ENCODE assay signal across 7 mouse cellular contexts in the genomic region with DNA sequence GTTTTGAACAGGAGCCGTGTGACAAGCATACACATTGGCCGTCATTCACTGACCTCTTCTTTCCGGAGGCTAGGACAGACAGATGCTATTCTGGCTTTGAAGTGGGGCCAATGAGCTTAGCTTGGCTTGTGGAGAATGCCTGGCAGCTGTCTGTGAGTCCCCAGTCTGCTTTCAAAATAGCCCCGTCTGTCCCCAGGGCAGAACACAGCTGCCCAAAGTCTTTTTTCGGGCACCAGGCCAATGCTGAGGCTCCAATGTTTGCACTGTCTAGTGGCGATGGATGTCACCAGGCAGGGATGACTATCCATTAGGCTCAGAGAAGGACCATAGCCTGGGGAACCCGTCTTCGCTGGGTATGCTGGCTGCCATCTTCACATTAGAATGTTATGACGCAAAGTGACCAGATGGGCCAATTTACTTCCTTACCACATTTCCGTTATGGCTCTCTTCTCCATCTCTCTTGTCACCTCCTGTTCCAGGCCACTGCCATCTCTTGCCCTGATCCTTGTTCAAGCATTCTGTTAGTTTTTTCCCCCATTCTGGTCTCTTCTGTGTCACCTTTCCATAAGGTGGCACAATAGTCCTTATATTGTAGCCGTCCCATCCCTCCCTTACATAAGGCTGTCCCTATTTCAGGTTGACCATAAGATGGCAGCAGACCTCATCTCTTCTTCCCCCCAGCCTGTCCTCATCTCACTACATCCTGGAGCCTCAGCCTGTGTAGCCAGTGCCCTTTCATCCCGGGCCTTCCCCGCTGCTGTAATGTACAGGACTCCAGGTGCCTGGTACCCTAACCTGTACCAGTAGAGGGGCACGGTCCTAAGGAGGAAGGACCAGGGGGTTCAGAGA. TPM values are rescaled to one million over a fixed set of nuclear protein-coding genes. Genes with fewer than 3 reads are reported as not detected.
DNase-seq lines count a peak whose midpoint lies in the region; ATAC-seq lines count a peak whose summit lies in the region.

No protein-coding gene starts in this region.

- 62% methylated on average over 14 of the region's 14 CpGs for WGBS in intestine, embryonic 16.5 days
- WGBS in neural tube, embryonic 12.5 days: 61% methylated on average over 14 of the region's 14 CpGs

- peak; percentile 91 for DNase-seq in Muller cell, postnatal 12 days (ENCODE audit: inconsistent ontology term)
- peak; percentile 63 for DNase-seq in cerebellum, adult 11-12 months
- DNase-seq in gastrocnemius, postnatal 10 days: peak; percentile 84
- DNase-seq in left cerebral cortex, postnatal 14 days (ENCODE audit: low spot score in 2 of 2): peak; percentile 67 to 72
- no peak for DNase-seq in thymus, postnatal 14 days

- H3K27ac ChIP-seq in intestine, embryonic 16.5 days (ENCODE audit: low read length): no peak overlapping the region
- H3K27ac ChIP-seq in neural tube, embryonic 12.5 days: no peak overlapping the region

- peak; percentile 66; the same call in 1 of the 2 replicates for ATAC-seq in intestine, embryonic 16.5 days
- ATAC-seq in neural tube, embryonic 12.5 days (ENCODE audit: low FRiP score, low read depth): peak; percentile 29; the same call in 1 of the 2 replicates

- no peak overlapping the region for H3K4me3 ChIP-seq in intestine, embryonic 16.5 days (ENCODE audit: low read length)
- H3K4me3 ChIP-seq in neural tube, embryonic 12.5 days: no peak overlapping the region

- intact Hi-C loops in left cerebral cortex, postnatal 14 days (cut with DNase I): loop anchor here (10.0 kb wide), 1 partner anchor 232 kb away; no protein-coding TSS in a partner anchor

- H3K36me3 ChIP-seq in intestine, embryonic 16.5 days (ENCODE audit: control insufficient read depth, insufficient read depth, low read length): peaks cover 6% of the 10 kb centered on the region; the same call in 1 of the 2 replicates
- no peaks in the 10 kb centered on the region; the same call in 1 of the 2 replicates for H3K36me3 ChIP-seq in neural tube, embryonic 12.5 days

- H3K9me3 ChIP-seq in intestine, embryonic 16.5 days (ENCODE audit: control insufficient read depth, low read length): no peaks in the 10 kb centered on the region
- no peaks in the 10 kb centered on the region for H3K9me3 ChIP-seq in neural tube, embryonic 12.5 days

- no peaks in the 10 kb centered on the region for H3K27me3 ChIP-seq in intestine, embryonic 16.5 days (replicated peaks; ENCODE audit: control insufficient read depth, insufficient read depth, low read length)
- H3K27me3 ChIP-seq in neural tube, embryonic 12.5 days (replicated peaks): no peaks in the 10 kb centered on the region

- no peak overlapping the region for H3K9ac ChIP-seq in intestine, embryonic 16.5 days (ENCODE audit: low read depth, low read length)
- H3K9ac ChIP-seq in neural tube, embryonic 12.5 days: no peak overlapping the region

- H3K4me2 ChIP-seq in intestine, embryonic 16.5 days (ENCODE audit: low read depth, low read length): no peak overlapping the region
- H3K4me2 ChIP-seq in neural tube, embryonic 12.5 days (replicated peaks): no peak overlapping the region

- H3K4me1 ChIP-seq in intestine, embryonic 16.5 days (ENCODE audit: control insufficient read depth, insufficient read depth, low read length): peaks cover 13% of the 10 kb centered on the region
- H3K4me1 ChIP-seq in neural tube, embryonic 12.5 days: peaks cover 7% of the 10 kb centered on the region; the same call in 1 of the 2 replicates

RNA-seq across cellular contexts. Expression of gene P4ha2, which starts 22.7 kb away (rescaled TPM):
- 10 to 100 TPM; 21.1 to 27.7 TPM for total RNA-seq in gastrocnemius, postnatal 10 days (2021)
- 43.7 and 46.2 TPM in 2 replicates for polyA plus RNA-seq in intestine, embryonic 16.5 days (2015; fragmentation: Nextera tagmentation; extraction: Ambion mirVana)
- 10 to 100 TPM; 16.6 to 18.3 TPM for total RNA-seq in left cerebral cortex, postnatal 14 days (2021)
- polyA plus RNA-seq in neural tube, embryonic 12.5 days (2016; fragmentation: Nextera tagmentation; extraction: Ambion mirVana): 15.2 and 17.3 TPM in 2 replicates

RNA-seq across cellular contexts. Expression of gene Pdlim4, which starts 53.8 kb away (rescaled TPM):
- total RNA-seq in gastrocnemius, postnatal 10 days (2021): 10 to 100 TPM; 26.0 to 37.9 TPM
- 35.7 and 37.8 TPM in 2 replicates for polyA plus RNA-seq in intestine, embryonic 16.5 days (2015; fragmentation: Nextera tagmentation; extraction: Ambion mirVana)
- total RNA-seq in left cerebral cortex, postnatal 14 days (2021): 10 to 100 TPM; 10.9 to 12.0 TPM
- polyA plus RNA-seq in neural tube, embryonic 12.5 days (2016; fragmentation: Nextera tagmentation; extraction: Ambion mirVana): 46.1 and 51.4 TPM in 2 replicates
